Mouse (Mus musculus): ENCODE measurements around the gene Ntm.

Ntm gene

DNA sequence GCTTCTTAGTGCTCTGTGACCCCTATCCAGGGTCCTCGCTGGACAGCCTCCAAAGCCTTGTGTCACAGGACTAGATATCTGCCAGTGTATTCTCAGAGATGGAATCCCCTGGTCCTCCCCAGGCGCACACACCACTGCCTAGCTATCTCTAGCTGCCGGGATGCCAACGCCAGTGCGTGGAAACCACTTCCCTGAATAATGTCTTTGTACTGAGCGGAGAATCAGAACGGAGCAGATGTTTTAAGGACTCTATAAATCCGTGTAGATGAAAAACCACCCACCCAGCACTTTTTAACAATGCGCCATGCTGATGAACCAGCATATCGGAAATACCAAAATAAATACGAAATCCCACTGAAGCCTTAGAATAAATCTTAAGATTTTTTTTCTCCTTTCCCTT is 384.7 kb downstream of the Ntm start:
- no peak for DNase-seq (ENCODE audit: low spot score)

DNA sequence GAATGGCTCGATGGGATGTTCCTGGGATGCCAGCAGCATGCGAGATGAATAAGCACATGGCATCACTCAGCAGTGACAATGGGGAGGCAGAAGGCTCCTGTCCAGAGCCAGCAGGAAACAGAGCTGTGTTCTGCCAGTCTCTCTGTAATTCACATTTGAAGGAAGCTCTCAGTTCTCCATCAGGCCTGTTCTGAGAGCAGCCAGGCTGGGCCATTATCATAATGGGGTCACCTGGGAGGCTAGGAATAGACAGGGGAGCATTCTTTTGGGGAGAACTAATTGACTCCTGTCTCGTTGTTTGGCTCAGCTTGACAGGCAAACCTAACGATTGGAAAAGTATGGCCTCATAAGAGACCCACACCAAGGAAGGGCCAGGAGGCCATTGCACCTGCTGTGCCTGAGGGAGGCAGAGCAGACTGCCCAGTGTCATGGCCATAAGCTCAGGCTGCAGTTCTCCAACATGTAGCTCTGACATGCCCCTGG is 386.8 kb downstream of the Ntm start:
- DNase-seq (ENCODE audit: low spot score), result no peak

DNA sequence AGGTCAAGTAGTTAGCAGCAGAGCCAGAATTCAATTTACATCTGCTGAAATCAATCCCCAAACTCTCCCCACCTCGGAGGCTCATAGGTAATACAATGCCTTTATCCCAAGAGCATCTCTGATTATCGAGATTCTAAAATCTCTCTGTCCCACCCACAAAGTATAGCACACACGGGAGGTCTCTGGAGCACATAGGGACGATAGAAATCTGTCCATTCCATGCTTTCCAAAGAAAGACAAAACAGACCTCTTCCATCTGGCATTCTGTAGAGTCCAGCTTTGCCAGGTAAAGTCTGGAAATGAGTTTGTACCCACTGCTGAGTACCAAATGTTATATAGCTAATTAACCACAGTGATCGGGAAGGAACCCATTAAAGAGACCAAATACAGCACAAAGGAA is 388.4 kb downstream of the Ntm start:
- DNase-seq (ENCODE audit: low spot score), result no peak

GRCm38 (mm10) chr9:29568571-29568970 is 394.4 kb downstream of the Ntm start:
- no peak for DNase-seq (ENCODE audit: low spot score)

- DNase-seq (ENCODE audit: low spot score), result no peak
Observed at GRCm38 (mm10) chr9:29562419-29563071, 400.4 kb downstream of the Ntm start.

DNA sequence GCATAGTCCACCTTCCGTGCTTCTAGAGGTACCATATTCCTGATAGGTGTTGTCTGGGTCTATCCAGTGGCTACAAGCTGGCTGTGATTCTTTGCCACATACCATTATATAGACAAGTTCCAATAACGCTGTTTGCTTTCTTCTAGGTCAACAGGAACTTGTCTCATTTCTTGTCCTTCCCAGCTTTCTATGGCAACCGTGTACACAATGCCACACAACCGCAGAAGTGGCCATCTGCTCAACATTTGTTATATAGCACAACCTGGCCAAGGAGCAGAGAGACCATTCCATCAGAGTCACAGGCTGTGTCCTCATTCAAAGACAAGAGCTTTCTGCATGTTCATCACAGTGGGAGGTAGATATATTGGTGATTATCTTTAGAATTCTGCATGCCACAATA is 404.0 kb downstream of the Ntm start:
- DNase-seq (ENCODE audit: low spot score), result no peak

DNA sequence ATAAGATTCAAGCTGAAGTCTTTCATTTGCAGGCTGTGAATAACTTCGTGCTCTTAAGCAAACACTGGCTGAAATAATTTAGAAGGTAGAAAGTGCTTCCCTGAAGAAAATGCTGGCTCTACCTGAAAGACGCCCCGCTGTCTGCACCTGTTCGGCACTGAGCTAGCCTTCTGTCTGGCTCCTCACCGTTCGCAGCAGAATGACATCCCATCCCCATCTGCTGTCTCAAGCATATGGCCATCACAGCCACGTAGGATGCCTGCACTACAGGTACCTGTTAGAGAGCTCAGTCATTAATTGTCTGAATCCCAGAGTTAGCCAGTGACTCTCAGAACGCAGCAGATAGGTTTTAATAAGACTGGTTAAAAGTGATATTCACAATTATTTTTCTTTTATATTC is 412.4 kb downstream of the Ntm start:
- DNase-seq (ENCODE audit: low spot score), result no peak

DNA sequence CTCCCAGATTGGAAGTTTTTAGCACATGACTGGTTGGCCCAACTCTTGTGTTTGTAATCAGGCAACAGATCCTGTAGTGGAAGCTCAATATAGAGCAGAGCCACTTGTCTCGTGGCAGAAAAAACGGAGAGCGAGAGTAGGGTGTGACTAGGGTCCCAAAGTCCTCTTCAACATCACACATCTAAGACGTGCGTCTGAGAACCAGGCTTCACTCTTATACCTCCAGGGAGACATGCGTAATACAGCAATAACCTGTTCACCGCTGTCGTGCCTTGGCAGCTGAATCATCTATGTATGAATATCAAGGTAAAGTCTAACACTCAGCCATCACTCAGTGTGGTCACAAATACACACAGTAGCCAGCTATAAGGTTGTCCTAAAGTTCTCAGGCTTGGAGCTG is 412.8 kb downstream of the Ntm start:
- DNase-seq (ENCODE audit: low spot score), result no peak

DNA sequence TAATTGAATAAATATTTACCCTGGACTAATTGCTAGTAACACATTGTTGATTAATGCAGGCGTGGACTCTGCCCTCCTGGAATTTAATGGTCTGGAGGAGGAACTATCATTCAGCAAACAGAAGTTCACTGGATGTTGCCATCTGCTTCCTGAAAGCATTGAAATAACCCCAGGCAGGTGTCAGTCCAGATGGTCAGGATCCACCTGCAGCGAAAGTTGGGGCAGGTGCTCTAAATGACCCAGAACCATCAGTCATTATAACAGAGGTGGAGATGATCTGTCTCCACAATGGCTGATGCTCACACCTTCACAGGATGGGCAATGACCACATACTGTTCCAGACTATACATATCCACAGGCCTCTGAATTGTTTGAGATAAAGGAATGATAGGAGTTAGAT is 426.5 kb downstream of the Ntm start:
- DNase-seq (ENCODE audit: low spot score), result no peak

GRCm38 (mm10) chr9:29534773-29535172 is 428.2 kb downstream of the Ntm start:
- no peak for DNase-seq (ENCODE audit: low spot score)

DNA sequence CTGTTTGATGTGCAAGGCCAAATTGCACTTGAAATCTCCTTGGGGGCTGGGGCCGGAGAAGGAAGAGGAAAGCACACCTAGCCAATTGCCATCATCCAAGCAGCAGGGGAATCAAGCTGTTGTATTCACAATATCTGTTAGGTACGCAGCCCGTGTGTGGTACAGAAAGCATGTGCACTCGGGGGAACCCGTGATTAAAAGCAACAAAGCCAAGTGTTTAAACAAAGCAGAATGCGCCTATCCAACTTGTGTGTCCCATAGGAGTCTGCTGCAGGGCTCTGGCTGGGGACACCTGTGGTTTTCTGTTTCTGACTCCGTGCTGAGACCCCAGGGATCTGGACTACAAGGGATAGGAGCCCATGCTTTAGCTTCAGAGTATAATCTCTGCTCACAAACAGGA is 428.6 kb downstream of the Ntm start:
- DNase-seq (ENCODE audit: low spot score), result no peak

DNA sequence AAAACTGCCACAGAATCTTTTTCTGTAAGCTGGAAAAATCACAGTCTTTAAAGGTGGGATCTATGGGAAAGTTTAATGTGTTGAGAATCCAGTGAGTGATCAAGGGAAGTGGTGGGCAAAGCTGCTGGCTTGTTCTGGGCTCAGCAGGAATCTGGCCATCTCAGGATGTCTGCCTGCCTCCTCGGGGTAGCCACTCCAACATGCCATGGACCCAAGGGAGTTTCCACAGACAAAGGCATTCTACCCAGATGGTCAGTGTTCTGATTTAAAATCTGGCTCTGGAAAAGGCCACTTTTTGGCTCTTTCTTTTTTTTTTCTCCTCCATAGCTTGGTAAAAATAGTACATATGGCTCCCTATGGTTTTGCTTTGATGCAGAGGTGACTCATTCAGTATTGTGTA is 429.4 kb downstream of the Ntm start:
- no peak for DNase-seq (ENCODE audit: low spot score)

DNA sequence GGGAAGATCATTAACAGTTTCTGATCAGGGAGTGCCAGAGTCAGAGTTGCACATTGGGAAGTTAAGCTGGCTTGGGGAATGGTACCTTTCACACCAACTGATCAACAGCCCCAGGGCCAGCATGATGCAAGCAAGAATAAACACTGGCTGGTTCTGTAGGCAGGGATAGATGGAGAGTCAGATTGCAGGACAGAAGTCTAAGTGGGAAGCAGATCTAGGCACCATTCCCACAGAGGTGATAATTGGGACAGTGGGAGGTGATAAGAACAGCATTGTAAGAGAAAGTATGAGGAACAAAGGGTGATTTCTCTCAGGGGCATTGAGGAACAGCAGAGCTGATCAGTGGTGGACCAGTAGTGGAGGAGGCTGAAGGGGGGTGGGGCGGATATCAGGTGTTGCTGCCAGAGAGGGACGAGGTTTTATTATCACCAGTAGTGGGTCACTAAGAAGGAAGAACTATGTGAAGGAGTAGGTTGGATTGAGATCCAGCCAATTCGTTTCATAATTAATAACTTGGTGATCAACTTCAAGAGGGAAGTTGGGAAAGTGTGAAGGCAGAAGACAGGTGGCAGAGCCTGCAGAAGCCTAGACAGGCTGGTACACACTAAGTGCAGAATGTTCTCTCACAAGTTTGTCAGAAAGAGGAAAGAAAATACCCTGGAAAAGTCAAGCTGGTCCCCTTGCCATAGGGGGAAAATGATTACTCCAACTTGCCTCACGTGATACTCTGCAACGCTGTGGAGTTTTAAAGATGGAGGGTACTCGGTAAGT is 431.6 kb downstream of the Ntm start:
- DNase-seq (ENCODE audit: low spot score), result no peak

DNA sequence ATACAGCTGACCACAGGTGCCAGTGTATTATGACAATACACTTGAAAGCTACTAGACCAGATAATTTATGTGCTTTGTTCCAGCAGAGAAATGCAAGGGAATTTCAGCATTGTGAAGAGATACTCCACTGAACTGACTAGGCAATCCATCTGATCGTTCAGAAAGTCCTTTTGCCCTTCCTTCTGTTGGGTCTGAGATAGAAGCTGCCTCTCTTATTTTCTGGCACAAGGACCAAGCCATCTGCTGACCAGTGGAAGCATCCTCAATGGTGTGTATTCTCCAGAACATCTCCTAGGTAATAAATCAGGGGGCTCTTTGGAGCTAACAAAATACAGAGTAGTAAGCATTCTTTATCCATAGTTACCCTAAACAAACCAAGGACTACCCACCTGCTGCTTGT is 438.8 kb downstream of the Ntm start:
- DNase-seq (ENCODE audit: low spot score), result no peak

- no peak for DNase-seq (ENCODE audit: low spot score)
Observed at GRCm38 (mm10) chr9:29523221-29523620, 439.7 kb downstream of the Ntm start.

DNA sequence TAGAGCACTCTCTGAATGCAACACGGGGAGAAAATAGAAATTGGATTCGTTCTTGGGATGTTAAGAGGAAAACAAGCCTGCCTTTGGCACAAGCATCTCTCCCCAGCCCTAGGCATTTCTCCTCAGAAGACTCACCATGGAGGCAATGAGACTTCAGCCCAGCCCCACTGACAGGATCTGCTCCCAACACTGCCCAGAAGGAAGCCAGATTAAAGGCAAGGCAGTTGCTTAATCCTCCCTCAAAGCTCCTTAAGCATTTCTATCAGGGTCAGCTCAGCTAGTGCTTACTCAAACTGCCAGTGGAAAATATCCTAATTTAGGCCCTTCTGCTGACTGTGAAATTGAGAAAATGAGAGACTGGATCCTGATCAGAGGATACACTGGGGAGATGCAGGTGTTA is 443.8 kb downstream of the Ntm start:
- no peak for DNase-seq (ENCODE audit: low spot score)

GRCm38 (mm10) chr9:29516688-29517087 is 446.3 kb downstream of the Ntm start:
- DNase-seq (ENCODE audit: low spot score), result no peak

GRCm38 (mm10) chr9:29514588-29515356 is 448.2 kb downstream of the Ntm start:
- DNase-seq (ENCODE audit: low spot score), result no peak

GRCm38 (mm10) chr9:29496002-29496401 is 466.9 kb downstream of the Ntm start:
- no peak for DNase-seq (ENCODE audit: low spot score)

DNA sequence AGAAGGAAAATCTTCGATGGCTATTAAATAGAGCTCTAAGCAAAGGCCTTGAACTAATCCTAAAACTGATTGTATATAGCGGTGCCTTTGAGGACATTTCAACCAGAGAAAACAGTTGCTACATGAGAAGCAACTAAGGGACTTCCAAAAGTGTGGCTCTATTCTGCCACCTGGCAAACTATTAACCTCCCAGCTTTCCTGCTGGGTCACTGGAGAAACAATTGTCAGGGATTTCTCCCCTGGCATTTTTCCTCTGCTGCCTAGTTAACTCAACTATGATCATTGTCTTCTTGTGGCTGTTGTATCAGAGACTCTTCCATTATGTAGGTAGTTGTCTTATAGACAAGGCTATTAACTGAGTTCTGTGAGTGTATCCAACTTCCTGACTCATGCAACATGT is 480.7 kb downstream of the Ntm start:
- no peak for DNase-seq (ENCODE audit: low spot score)

DNA sequence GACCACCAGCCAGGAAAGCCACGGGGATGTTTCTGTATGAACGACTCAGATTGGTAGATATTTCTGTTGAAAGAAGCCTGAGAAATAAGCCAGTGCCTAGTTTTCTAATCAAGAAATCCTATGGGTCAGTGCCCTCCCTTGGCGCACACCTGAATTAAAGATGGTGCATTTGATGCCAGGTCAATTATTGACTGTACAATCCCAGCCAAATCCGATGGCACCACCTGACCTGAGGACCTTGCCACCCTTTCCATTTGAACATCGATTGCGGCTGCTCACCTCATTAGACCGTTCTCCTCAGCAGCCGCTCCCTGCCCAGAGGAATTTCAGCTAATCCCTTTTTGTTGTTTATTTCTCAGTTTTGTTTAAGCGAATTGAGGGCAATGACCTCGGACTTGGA is 483.9 kb downstream of the Ntm start:
- DNase-seq (ENCODE audit: low spot score), result no peak

DNA sequence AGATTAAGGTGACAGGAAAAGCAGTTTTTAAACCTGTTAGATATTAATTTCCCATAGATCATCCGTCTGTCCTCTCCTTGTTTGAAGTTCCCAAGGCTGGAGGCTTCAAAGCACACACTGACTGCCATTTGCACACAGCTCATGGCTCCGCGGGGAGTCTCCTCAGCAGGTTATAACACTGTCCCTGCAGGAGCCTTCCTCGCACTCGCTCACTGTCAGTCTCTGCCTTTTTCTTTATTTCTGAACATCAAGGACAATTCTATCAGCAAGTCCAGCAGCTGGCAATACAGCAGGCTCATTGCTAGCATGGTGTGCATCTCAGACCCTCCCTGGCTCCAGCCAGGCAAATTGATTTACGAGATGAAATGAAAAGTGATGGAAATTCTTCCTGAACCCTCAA is 485.7 kb downstream of the Ntm start:
- DNase-seq (ENCODE audit: low spot score), result no peak

DNA sequence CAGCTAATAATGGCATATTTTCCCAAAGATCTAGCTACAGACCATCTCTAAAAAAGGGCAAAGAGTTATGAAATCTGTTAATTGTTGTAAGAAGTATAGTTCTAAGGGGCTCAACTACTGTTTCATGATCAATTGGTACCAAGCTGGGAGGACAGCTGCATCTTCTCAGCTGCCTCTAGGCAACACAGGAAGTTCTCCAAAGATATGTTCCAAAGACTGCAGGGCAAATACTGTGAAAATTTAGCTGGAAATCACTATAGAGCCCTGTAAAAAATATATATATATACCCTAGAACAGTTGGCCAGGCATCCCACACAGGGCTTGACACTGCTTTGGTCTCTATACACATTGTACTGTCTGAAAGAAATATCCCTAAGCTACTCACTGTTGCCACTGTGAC is 489.5 kb downstream of the Ntm start:
- DNase-seq (ENCODE audit: low spot score), result no peak

All from T-cell, adult 2 months (primary cell).